Mouse (Mus musculus) C2C12 (cell line): ENCODE measurements around the gene Abcc6.

Experiments used
- CEBPB ChIP-seq: IDR thresholded peaks from one replicate; pipeline ENCODE4 v1.6.1; 2011; ENCODE audit warnings: low read depth, mild to moderate bottlenecking, control low read depth, moderate library complexity
- CTCF ChIP-seq: IDR thresholded peaks from one replicate; pipeline ENCODE4 v1.5.1; 2011; ENCODE audit not compliant: control insufficient read depth, insufficient read depth, insufficient read length
- FOSL1 ChIP-seq: IDR thresholded peaks from one replicate; pipeline ENCODE4 v1.8.0; 2011; ENCODE audit warnings: mild to moderate bottlenecking, low read length; ENCODE audit not compliant: poor library complexity, insufficient read depth, severe bottlenecking
- MAX ChIP-seq: IDR thresholded peaks from one replicate; pipeline ENCODE4 v1.6.1; 2011; ENCODE audit warnings: mild to moderate bottlenecking, control low read depth
- MYOD1 ChIP-seq: IDR thresholded peaks from one replicate; pipeline ENCODE4 v1.6.1; 2011; ENCODE audit warnings: low read depth; ENCODE audit not compliant: control insufficient read depth, insufficient read length
- MYOG ChIP-seq: IDR thresholded peaks from one replicate; pipeline ENCODE4 v1.6.1; 2011; ENCODE audit not compliant: control insufficient read depth, insufficient read length; ENCODE audit errors: extremely low read depth
- USF1 ChIP-seq: IDR thresholded peaks from one replicate; pipeline ENCODE4 v1.6.1; 2011; ENCODE audit warnings: low read depth, mild to moderate bottlenecking, control low read depth, moderate library complexity

GRCm38 (mm10) chr7:45986893-45987292 lies 43.2 kb downstream of the Abcc6 start:
- TF ChIP-seq MAX (no peak), MYOD1 (no peak), CTCF (no peak), CEBPB (no peak), MYOG (no peak), USF1 (peak; percentile 70), FOSL1 (no peak)
